In the genomic region with DNA sequence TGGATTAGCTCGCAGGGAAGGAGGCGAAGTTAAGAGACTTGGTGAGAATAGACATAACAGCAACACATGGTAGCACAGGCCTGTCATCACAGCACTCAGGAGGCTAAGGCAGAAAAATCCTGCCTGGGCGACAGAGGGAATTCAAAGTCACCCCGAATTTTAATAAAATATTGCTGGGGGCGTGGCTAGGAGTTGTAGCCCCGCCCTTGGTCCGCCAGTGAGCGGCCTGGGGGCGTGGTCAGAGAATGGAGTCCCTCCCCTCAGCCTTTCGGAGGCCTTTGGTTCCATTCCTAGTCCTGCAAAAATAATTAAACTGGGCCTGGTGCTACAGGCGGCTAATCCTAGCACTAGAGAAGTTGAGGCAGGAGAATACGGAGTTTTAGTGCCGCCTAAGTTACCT, we compare ENCODE assay signal across 9 mouse cellular contexts. TPM values are rescaled to one million over a fixed set of nuclear protein-coding genes. Genes with fewer than 3 reads are reported as not detected.
DNase-seq lines count a peak whose midpoint lies in the region; ATAC-seq lines count a peak whose summit lies in the region.
"Had no signal": no experiment of that assay in that cellular context is flagged by ENCODE, and none has a peak within 500 bp of the region (broad histone marks: within the 10 kb centered on the region; RNA-seq: fewer than 3 reads in every experiment).

No protein-coding gene starts in this region.

- H3K9me3 ChIP-seq in lung, embryonic 15.5 days: no peaks in the 10 kb centered on the region
- no peaks in the 10 kb centered on the region for H3K9me3 ChIP-seq in embryonic facial prominence, embryonic 13.5 days
- H3K9me3 ChIP-seq in liver, embryonic 16.5 days (replicated peaks; ENCODE audit: control insufficient read depth, low read length): no peaks in the 10 kb centered on the region
- H3K9me3 ChIP-seq in forebrain, embryonic 14.5 days (replicated peaks; ENCODE audit: control insufficient read depth, low read length): no peaks in the 10 kb centered on the region

- peak overlapping the region; percentile 24; the same call in 1 of the 2 replicates for H3K4me2 ChIP-seq in lung, embryonic 15.5 days
- H3K4me2 ChIP-seq in embryonic facial prominence, embryonic 13.5 days: no peak overlapping the region
- peak overlapping the region; percentile 79 for H3K4me2 ChIP-seq in liver, embryonic 16.5 days (ENCODE audit: low read depth, low read length)
- H3K4me2 ChIP-seq in forebrain, embryonic 14.5 days (ENCODE audit: low read length): no peak overlapping the region

- no peak overlapping the region for H3K9ac ChIP-seq in lung, embryonic 15.5 days
- H3K9ac ChIP-seq in embryonic facial prominence, embryonic 13.5 days: no peak overlapping the region
- peak overlapping the region; percentile 54 for H3K9ac ChIP-seq in liver, embryonic 16.5 days (ENCODE audit: low read depth, low read length)
- no peak overlapping the region for H3K9ac ChIP-seq in forebrain, embryonic 14.5 days (ENCODE audit: low read length)

- DNase-seq in lung, postnatal 14 days: no peak
- DNase-seq in MEL-GATA-1-ER (ENCODE audit: extremely low read depth, low read depth): peak; percentile 29
- no peak for DNase-seq in forebrain, embryonic 14.5 days (ENCODE audit: low spot score)
- DNase-seq: adrenal gland, postnatal 25 days had no signal

- no peaks in the 10 kb centered on the region for H3K36me3 ChIP-seq in lung, embryonic 15.5 days
- 0 out of 2 replicates have a peak, but pooled peaks cover 6% of the 10 kb centered on the region for H3K36me3 ChIP-seq in embryonic facial prominence, embryonic 13.5 days
- H3K36me3 ChIP-seq in liver, embryonic 16.5 days (ENCODE audit: control insufficient read depth, insufficient read depth): no peaks in the 10 kb centered on the region
- no peaks in the 10 kb centered on the region for H3K36me3 ChIP-seq in forebrain, embryonic 14.5 days (ENCODE audit: control insufficient read depth, insufficient read depth, low read length)

- no peak for ATAC-seq in lung, embryonic 15.5 days (ENCODE audit: borderline replicate concordance, extremely low read depth, low FRiP score, low TSS enrichment)
- ATAC-seq in embryonic facial prominence, embryonic 13.5 days (ENCODE audit: insufficient number of reproducible peaks, insufficient read depth, low FRiP score, low TSS enrichment, low read depth): no peak
- no peak for ATAC-seq in liver, embryonic 16.5 days (ENCODE audit: low read depth)
- ATAC-seq in megakaryocyte-erythroid progenitor cell, adult 5-6 weeks (replicated peaks; ENCODE audit: low FRiP score, low TSS enrichment, poor library complexity, severe bottlenecking): no peak
- ATAC-seq in forebrain, embryonic 14.5 days: no peak

- peaks cover 25% of the 10 kb centered on the region for H3K4me1 ChIP-seq in lung, embryonic 15.5 days
- H3K4me1 ChIP-seq in embryonic facial prominence, embryonic 13.5 days: peaks cover 18% of the 10 kb centered on the region
- H3K4me1 ChIP-seq in liver, embryonic 16.5 days (ENCODE audit: control insufficient read depth, low read depth, low read length): peaks cover 64% of the 10 kb centered on the region
- no peaks in the 10 kb centered on the region for H3K4me1 ChIP-seq in forebrain, embryonic 14.5 days (ENCODE audit: control insufficient read depth, insufficient read depth, low read length)

- H3K4me3 ChIP-seq in lung, embryonic 15.5 days: no peak overlapping the region
- peak overlapping the region; percentile 13; the same call in 1 of the 2 replicates for H3K4me3 ChIP-seq in embryonic facial prominence, embryonic 13.5 days
- H3K4me3 ChIP-seq in liver, embryonic 16.5 days (ENCODE audit: low read depth, low read length): peak overlapping the region; percentile 59
- H3K4me3 ChIP-seq in forebrain, embryonic 14.5 days (ENCODE audit: low read depth, low read length): no peak overlapping the region

- 13% methylated on average over 13 of the region's 13 CpGs for WGBS in lung, embryonic 15.5 days
- WGBS in embryonic facial prominence, embryonic 13.5 days: 8% methylated on average over 13 of the region's 13 CpGs
- WGBS in liver, embryonic 16.5 days (ENCODE audit: insufficient replicate concordance): 13% methylated on average over 13 of the region's 13 CpGs
- 13% methylated on average over 13 of the region's 13 CpGs for WGBS in forebrain, embryonic 14.5 days

- peaks cover 26% of the 10 kb centered on the region for H3K27me3 ChIP-seq in lung, embryonic 15.5 days
- H3K27me3 ChIP-seq in embryonic facial prominence, embryonic 13.5 days: peaks cover 51% of the 10 kb centered on the region
- no peaks in the 10 kb centered on the region; the same call in 1 of the 2 replicates for H3K27me3 ChIP-seq in liver, embryonic 16.5 days (ENCODE audit: control insufficient read depth, insufficient read depth, low read depth, low read length)
- H3K27me3 ChIP-seq in forebrain, embryonic 14.5 days (replicated peaks; ENCODE audit: control insufficient read depth, insufficient read depth, low read length): peaks cover 20% of the 10 kb centered on the region

- H3K27ac ChIP-seq in lung, embryonic 15.5 days: no peak overlapping the region
- H3K27ac ChIP-seq in embryonic facial prominence, embryonic 13.5 days: no peak overlapping the region
- H3K27ac ChIP-seq in liver, embryonic 16.5 days (ENCODE audit: low read length): peak overlapping the region; percentile 85
- H3K27ac ChIP-seq in forebrain, embryonic 14.5 days (ENCODE audit: low read depth, low read length): no peak overlapping the region

RNA-seq across cellular contexts. Expression of gene Atp8b3, which starts 3.2 kb away (rescaled TPM):
- polyA plus RNA-seq in lung, embryonic 15.5 days (2015; fragmentation: Nextera tagmentation; extraction: Ambion mirVana): 0.05 and 0.16 TPM in 2 replicates
- 0.04 and 0.28 TPM in 2 replicates for polyA plus RNA-seq in embryonic facial prominence, embryonic 13.5 days (2015; fragmentation: Nextera tagmentation; extraction: Ambion mirVana)
- polyA plus RNA-seq in liver, embryonic 16.5 days (2015; fragmentation: Nextera tagmentation; extraction: Ambion mirVana): 0.02 TPM in 1 of 2 replicates, not detected in the other
- total RNA-seq in megakaryocyte-erythroid progenitor cell, adult 5-6 weeks (2014; fragmentation: Nextera tagmentation): not detected in 2 replicates
- not detected in 2 replicates for total RNA-seq in megakaryocyte-erythroid progenitor cell, adult 5-6 weeks (2017)
- 0.30 and 0.33 TPM in 2 replicates for polyA plus RNA-seq in forebrain, embryonic 14.5 days (2014; fragmentation: Nextera tagmentation; extraction: Ambion mirVana)
- total RNA-seq: megakaryocyte progenitor cell, adult 5-6 weeks had no signal

RNA-seq across cellular contexts. Expression of gene Rexo1, which starts 25.6 kb away (rescaled TPM):
- polyA plus RNA-seq in lung, embryonic 15.5 days (2015; fragmentation: Nextera tagmentation; extraction: Ambion mirVana): 25.0 and 25.8 TPM in 2 replicates
- 25.9 and 31.3 TPM in 2 replicates for polyA plus RNA-seq in embryonic facial prominence, embryonic 13.5 days (2015; fragmentation: Nextera tagmentation; extraction: Ambion mirVana)
- 10.9 and 12.1 TPM in 2 replicates for polyA plus RNA-seq in liver, embryonic 16.5 days (2015; fragmentation: Nextera tagmentation; extraction: Ambion mirVana)
- total RNA-seq in megakaryocyte-erythroid progenitor cell, adult 5-6 weeks (2014; fragmentation: Nextera tagmentation): 52.1 and 57.1 TPM in 2 replicates
- 9.8 and 15.3 TPM in 2 replicates for total RNA-seq in megakaryocyte-erythroid progenitor cell, adult 5-6 weeks (2017)
- polyA plus RNA-seq in forebrain, embryonic 14.5 days (2014; fragmentation: Nextera tagmentation; extraction: Ambion mirVana): 22.3 and 28.8 TPM in 2 replicates

RNA-seq across cellular contexts. Expression of gene Onecut3, which starts 41.1 kb away (rescaled TPM):
- polyA plus RNA-seq in lung, embryonic 15.5 days (2015; fragmentation: Nextera tagmentation; extraction: Ambion mirVana): not detected in 2 replicates
- not detected in 2 replicates for polyA plus RNA-seq in embryonic facial prominence, embryonic 13.5 days (2015; fragmentation: Nextera tagmentation; extraction: Ambion mirVana)
- 0.02 TPM in 1 of 2 replicates, not detected in the other for polyA plus RNA-seq in liver, embryonic 16.5 days (2015; fragmentation: Nextera tagmentation; extraction: Ambion mirVana)
- total RNA-seq in megakaryocyte-erythroid progenitor cell, adult 5-6 weeks (2014; fragmentation: Nextera tagmentation): not detected in 2 replicates
- not detected in 2 replicates for total RNA-seq in megakaryocyte-erythroid progenitor cell, adult 5-6 weeks (2017)
- 0.28 and 0.34 TPM in 2 replicates for polyA plus RNA-seq in forebrain, embryonic 14.5 days (2014; fragmentation: Nextera tagmentation; extraction: Ambion mirVana)
- total RNA-seq: adrenal gland, postnatal 25 days; megakaryocyte progenitor cell, adult 5-6 weeks had no signal

RNA-seq across cellular contexts. Expression of gene Klf16, which starts 41.4 kb away (rescaled TPM):
- 10.1 and 10.2 TPM in 2 replicates for polyA plus RNA-seq in lung, embryonic 15.5 days (2015; fragmentation: Nextera tagmentation; extraction: Ambion mirVana)
- polyA plus RNA-seq in embryonic facial prominence, embryonic 13.5 days (2015; fragmentation: Nextera tagmentation; extraction: Ambion mirVana): 9.5 and 12.0 TPM in 2 replicates
- polyA plus RNA-seq in liver, embryonic 16.5 days (2015; fragmentation: Nextera tagmentation; extraction: Ambion mirVana): 9.6 and 10.7 TPM in 2 replicates
- total RNA-seq in megakaryocyte-erythroid progenitor cell, adult 5-6 weeks (2014; fragmentation: Nextera tagmentation): 21.0 and 24.9 TPM in 2 replicates
- 7.2 and 14.6 TPM in 2 replicates for total RNA-seq in megakaryocyte-erythroid progenitor cell, adult 5-6 weeks (2017)
- 6.2 and 6.6 TPM in 2 replicates for polyA plus RNA-seq in forebrain, embryonic 14.5 days (2014; fragmentation: Nextera tagmentation; extraction: Ambion mirVana)

RNA-seq across cellular contexts. Expression of gene Abhd17a, which starts 54.4 kb away (rescaled TPM):
- polyA plus RNA-seq in lung, embryonic 15.5 days (2015; fragmentation: Nextera tagmentation; extraction: Ambion mirVana): 122 and 133 TPM in 2 replicates
- polyA plus RNA-seq in embryonic facial prominence, embryonic 13.5 days (2015; fragmentation: Nextera tagmentation; extraction: Ambion mirVana): 84.6 and 85.3 TPM in 2 replicates
- polyA plus RNA-seq in liver, embryonic 16.5 days (2015; fragmentation: Nextera tagmentation; extraction: Ambion mirVana): 31.4 and 35.9 TPM in 2 replicates
- total RNA-seq in megakaryocyte-erythroid progenitor cell, adult 5-6 weeks (2014; fragmentation: Nextera tagmentation): 55.0 and 63.1 TPM in 2 replicates
- 13.7 and 19.4 TPM in 2 replicates for total RNA-seq in megakaryocyte-erythroid progenitor cell, adult 5-6 weeks (2017)
- 118 and 126 TPM in 2 replicates for polyA plus RNA-seq in forebrain, embryonic 14.5 days (2014; fragmentation: Nextera tagmentation; extraction: Ambion mirVana)

Comparison
In these comparisons a context has a peak if more than half of its experiments do, and no peak if none do; other contexts are left out.
1. H3K4me2 ChIP-seq: peak in lung, embryonic 15.5 days (single experiment) and liver, embryonic 16.5 days (single experiment); none in embryonic facial prominence, embryonic 13.5 days (single experiment) and forebrain, embryonic 14.5 days (single experiment).
2. H3K4me3 ChIP-seq: peak in embryonic facial prominence, embryonic 13.5 days (single experiment) and liver, embryonic 16.5 days (single experiment); none in lung, embryonic 15.5 days (single experiment) and forebrain, embryonic 14.5 days (single experiment).